Mouse (Mus musculus) kidney, adult 2 months (tissue): ENCODE measurements around the gene Crb1.

Experiments
- CTCF ChIP-seq: fragments of 200-500 bp; conservative IDR thresholded peaks from 2 replicates; pipeline ENCODE4 v1.5.1; 2011; ENCODE audit warnings: low read depth, mild to moderate bottlenecking, control low read depth, low read length, moderate library complexity, mixed read lengths; ENCODE audit not compliant: insufficient read depth, insufficient read length
- POLR2A ChIP-seq: fragments of 200-500 bp; IDR thresholded peaks from one replicate; pipeline ENCODE4 v1.6.1; 2011; ENCODE audit warnings: low read depth, low read length, control low read depth

DNA sequence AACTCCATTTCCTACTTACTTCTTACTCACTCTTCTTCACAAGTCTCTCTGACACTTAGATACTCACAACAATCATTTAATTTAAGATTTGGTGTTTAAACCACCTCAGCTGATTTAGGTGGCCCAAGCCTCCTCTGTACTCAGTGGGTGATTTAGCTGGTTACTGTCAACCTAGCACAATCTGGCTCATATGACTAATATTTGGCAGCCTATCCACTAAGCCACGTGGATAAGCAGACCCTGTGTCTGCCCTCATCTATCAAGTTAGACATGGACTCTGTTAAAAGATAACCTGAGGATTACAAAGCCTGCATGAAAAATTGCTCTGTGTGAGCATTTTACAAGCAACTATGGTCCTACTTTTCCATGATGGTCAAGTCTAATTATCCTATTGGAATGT lies 19.7 kb upstream of the Crb1 start:
- TF ChIP-seq CTCF, result no peak
- no peak for TF ChIP-seq POLR2A
